Mouse (Mus musculus) embryonic facial prominence, embryonic 14.5 days (tissue): ENCODE results near the gene Mcm3ap. TPM values are rescaled to one million over a fixed set of nuclear protein-coding genes. Genes with fewer than 3 reads are reported as not detected.

ENCODE experiments used
- ATAC-seq: fragments of 200-750 bp; cut with Nextera tagmentation; 2 replicates; pipeline ENCODE4 v1.8.0; 2017; ENCODE audit warnings: low read depth, moderate number of reproducible peaks, moderate TSS enrichment
- DNase-seq: peaks from one replicate; pipeline ENCODE4 v3.0.0-alpha.2; 2015; ENCODE audit warnings: low spot score
- H3K27ac ChIP-seq: fragments of 300-500 bp; sonication (generic); replicated peaks from 2 replicates; pipeline ENCODE4 v1.5.1; 2014; ENCODE audit warnings: low read depth, mild to moderate bottlenecking, low read length, moderate library complexity
- H3K27me3 ChIP-seq: fragments of 300-500 bp; sonication (generic); replicated peaks from 2 replicates; pipeline ENCODE4 v1.6.1; 2014; ENCODE audit warnings: low read length; ENCODE audit not compliant: control insufficient read depth, insufficient read depth
- H3K36me3 ChIP-seq: fragments of 300-500 bp; sonication (generic); 2 replicates; pipeline ENCODE4 v1.6.1; 2014; ENCODE audit warnings: low read length, mixed read lengths; ENCODE audit not compliant: control insufficient read depth, insufficient read depth
- H3K4me1 ChIP-seq: fragments of 300-500 bp; sonication (generic); 2 replicates; pipeline ENCODE4 v1.6.1; 2014; ENCODE audit warnings: antibody characterized with exemption, low read length; ENCODE audit not compliant: control insufficient read depth, insufficient read depth
- H3K4me2 ChIP-seq: fragments of 300-500 bp; sonication (generic); 2 replicates; pipeline ENCODE4 v1.6.1; 2014; ENCODE audit warnings: low read depth, mild to moderate bottlenecking, low read length, moderate library complexity, mixed read lengths
- H3K4me3 ChIP-seq: fragments of 300-500 bp; sonication (generic); 2 replicates; pipeline ENCODE4 v1.5.1; 2014; ENCODE audit warnings: low read depth, mild to moderate bottlenecking, low read length
- H3K9ac ChIP-seq: fragments of 300-500 bp; sonication (generic); 2 replicates; pipeline ENCODE4 v1.6.1; 2014; ENCODE audit warnings: low read depth, mild to moderate bottlenecking, low read length, moderate library complexity, mixed read lengths
- H3K9me3 ChIP-seq: fragments of 300-500 bp; sonication (generic); 2 replicates; pipeline ENCODE4 v1.6.1; 2016; ENCODE audit warnings: low read length; ENCODE audit not compliant: control insufficient read depth
- WGBS: fragments of 180-500 bp; shearing (Covaris S2); extraction: QIAGEN DNeasy Blood & Tissue Kit; methylation state at CpG from one replicate; pipeline ENCODE4 v1.1.7; 2014; 5-methylcytosine and 5-hydroxymethylcytosine counted together
- polyA plus RNA-seq: library from polyadenylated mRNA; unstranded; fragments of >200 nt; fragmentation: Nextera tagmentation; extraction: Ambion mirVana; gene quantifications from 2 replicates; pipeline ENCODE4 v1.2.1, GENCODE M21; 2014

Mcm3ap gene
- polyA plus RNA-seq, 1 experiment from 2014 or later: 53.1 TPM

- 89% methylated on average over 10 of the region's 10 CpGs for WGBS
- Histone ChIP-seq H3K9me3 (no peaks in the 10 kb centered on the region), H3K27ac (no peak overlapping the region), H3K9ac (no peak overlapping the region), H3K4me3 (no peak overlapping the region), H3K4me1 (no peaks in the 10 kb centered on the region), H3K27me3 (no peaks in the 10 kb centered on the region), H3K4me2 (no peak overlapping the region), H3K36me3 (peaks cover 98% of the 10 kb centered on the region)
- DNase-seq: no peak
- no peak for ATAC-seq
These were observed 74.1 kb downstream of the Mcm3ap start for GRCm38 (mm10) chr10:76542636-76543375.

- ATAC-seq (no peak), DNase-seq (no peak)
- Histone ChIP-seq H3K4me3 (no peak overlapping the region), H3K36me3 (peaks cover 99% of the 10 kb centered on the region), H3K4me2 (no peak overlapping the region), H3K4me1 (no peaks in the 10 kb centered on the region), H3K9me3 (no peaks in the 10 kb centered on the region), H3K27ac (no peak overlapping the region), H3K9ac (no peak overlapping the region), H3K27me3 (no peaks in the 10 kb centered on the region)
- 95% methylated on average over 7 of the region's 8 CpGs for WGBS
These were observed 77.8 kb downstream of the Mcm3ap start for GRCm38 (mm10) chr10:76546566-76546965.

- no peaks in the 10 kb centered on the region for H3K9me3 ChIP-seq
- H3K27ac ChIP-seq: no peak overlapping the region
- H3K36me3 ChIP-seq: peaks cover 99% of the 10 kb centered on the region
- ATAC-seq (no peak), DNase-seq (no peak)
- H3K4me3 ChIP-seq: no peak overlapping the region
- WGBS: 92% methylated on average over 8 of the region's 8 CpGs
- no peak overlapping the region for H3K9ac ChIP-seq
- H3K4me1 ChIP-seq: no peaks in the 10 kb centered on the region
- no peak overlapping the region for H3K4me2 ChIP-seq
- H3K27me3 ChIP-seq: no peaks in the 10 kb centered on the region
These were observed 79.5 kb downstream of the Mcm3ap start for GRCm38 (mm10) chr10:76548218-76548617.

- no peak for DNase-seq
- ATAC-seq: no peak
- no peaks in the 10 kb centered on the region for H3K9me3 ChIP-seq
- H3K4me1 ChIP-seq: no peaks in the 10 kb centered on the region
- H3K4me2 ChIP-seq: no peak overlapping the region
- 84% methylated on average over 5 of the region's 5 CpGs for WGBS
- no peak overlapping the region for H3K4me3 ChIP-seq
- no peak overlapping the region for H3K9ac ChIP-seq
- no peaks in the 10 kb centered on the region for H3K27me3 ChIP-seq
- H3K27ac ChIP-seq: no peak overlapping the region
- peaks cover 94% of the 10 kb centered on the region for H3K36me3 ChIP-seq
These were observed 81.7 kb downstream of the Mcm3ap start for GRCm38 (mm10) chr10:76550458-76550857.

GRCm38 (mm10) chr10:76551556-76551955 is 82.8 kb downstream of the Mcm3ap start:
- H3K36me3 ChIP-seq: peaks cover 83% of the 10 kb centered on the region

GRCm38 (mm10) chr10:76554061-76554460 is 85.3 kb downstream of the Mcm3ap start:
- Histone ChIP-seq H3K27me3 (no peaks in the 10 kb centered on the region), H3K4me3 (no peak overlapping the region), H3K4me2 (no peak overlapping the region), H3K9me3 (no peaks in the 10 kb centered on the region), H3K4me1 (no peaks in the 10 kb centered on the region), H3K36me3 (peaks cover 58% of the 10 kb centered on the region), H3K9ac (no peak overlapping the region), H3K27ac (no peak overlapping the region)
- DNase-seq: no peak
- no peak for ATAC-seq
- WGBS: 90% methylated on average over 5 of the region's 5 CpGs

More at GRCm38 (mm10) chr10:76551556-76551955, 82.8 kb downstream of the Mcm3ap start:
- WGBS: 78% methylated on average over 3 of the region's 3 CpGs
- ATAC-seq (no peak), DNase-seq (no peak)
- Histone ChIP-seq H3K4me3 (no peak overlapping the region), H3K4me2 (no peak overlapping the region), H3K9ac (no peak overlapping the region), H3K27me3 (no peaks in the 10 kb centered on the region), H3K4me1 (no peaks in the 10 kb centered on the region), H3K27ac (no peak overlapping the region), H3K9me3 (no peaks in the 10 kb centered on the region)

GRCm38 (mm10) chr10:76561972-76562371 is 93.2 kb downstream of the Mcm3ap start, which contains the start of gene Spatc1l:
Gene Spatc1l, plus strand, starts transcription at chr10:76562272.
- H3K4me2 ChIP-seq: no peak within 1 kb of the TSS
- no peak within 1 kb of the TSS for H3K9ac ChIP-seq
- H3K9me3 ChIP-seq: no peaks in the 10 kb centered on the region
- no peaks in the 10 kb centered on the region for H3K36me3 ChIP-seq
- 88% methylated on average over 10 of the region's 10 CpGs for WGBS
- no peak for DNase-seq
- H3K27ac ChIP-seq: no peak within 1 kb of the TSS
- ATAC-seq: no peak
- no peak within 1 kb of the TSS for H3K4me3 ChIP-seq
- H3K4me1 ChIP-seq: no peaks in the 10 kb centered on the region
- no peaks in the 10 kb centered on the region for H3K27me3 ChIP-seq
